Mouse (Mus musculus) frontal cortex, adult (tissue): Measurements from ENCODE around the gene Scn7a.

Source experiments
- ATAC-seq: cut with Nextera tagmentation; 2 replicates; pipeline ENCODE4 v1.9.2; 2017; ENCODE audit warnings: mild to moderate bottlenecking, moderate library complexity, mixed read lengths; ENCODE audit not compliant: low TSS enrichment

Scn7a gene

DNA sequence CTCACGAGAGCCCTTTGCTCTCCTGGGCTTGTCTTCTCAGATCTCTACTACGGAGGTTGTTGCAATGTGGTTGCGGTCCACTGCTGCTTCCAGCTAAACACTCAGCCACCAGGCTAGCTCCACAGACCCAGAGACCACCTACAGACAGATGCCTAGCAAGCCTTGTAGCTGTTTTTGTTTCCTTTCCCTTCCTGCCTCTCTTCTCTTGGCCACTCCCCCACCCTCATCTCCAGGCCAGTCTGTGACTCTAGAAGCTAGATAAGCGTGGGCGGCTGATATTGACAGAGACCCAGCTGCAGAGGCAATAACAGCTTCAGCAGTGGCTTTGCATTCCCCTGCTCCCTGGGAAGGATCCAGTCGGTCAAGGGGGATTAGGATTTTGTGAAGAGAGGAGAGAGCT is at the start of gene Scn7a:
Gene Scn7a (minus strand): TSS at position 150 of the 400 bp plus-strand sequence.
- ATAC-seq, result no peak

DNA sequence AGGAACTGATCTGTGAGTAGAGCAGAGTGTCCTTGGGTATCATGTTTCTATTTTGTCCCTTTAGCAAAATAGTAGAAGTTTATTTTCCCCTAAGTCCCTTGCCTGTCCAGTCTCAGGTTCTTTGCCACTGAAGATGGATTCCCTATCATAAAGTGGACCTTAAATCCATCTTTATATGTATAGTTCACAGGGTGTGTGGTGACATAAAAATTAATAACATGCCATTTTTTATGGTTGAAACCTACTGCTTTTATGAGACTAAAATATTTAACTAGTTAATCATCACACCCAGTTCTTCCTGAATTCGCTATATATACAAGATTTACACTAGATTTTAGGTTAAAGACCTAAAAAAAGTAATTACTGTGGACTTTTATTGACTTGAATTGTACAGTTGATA is 43.0 kb upstream of the Scn7a start:
- ATAC-seq, result no peak

DNA sequence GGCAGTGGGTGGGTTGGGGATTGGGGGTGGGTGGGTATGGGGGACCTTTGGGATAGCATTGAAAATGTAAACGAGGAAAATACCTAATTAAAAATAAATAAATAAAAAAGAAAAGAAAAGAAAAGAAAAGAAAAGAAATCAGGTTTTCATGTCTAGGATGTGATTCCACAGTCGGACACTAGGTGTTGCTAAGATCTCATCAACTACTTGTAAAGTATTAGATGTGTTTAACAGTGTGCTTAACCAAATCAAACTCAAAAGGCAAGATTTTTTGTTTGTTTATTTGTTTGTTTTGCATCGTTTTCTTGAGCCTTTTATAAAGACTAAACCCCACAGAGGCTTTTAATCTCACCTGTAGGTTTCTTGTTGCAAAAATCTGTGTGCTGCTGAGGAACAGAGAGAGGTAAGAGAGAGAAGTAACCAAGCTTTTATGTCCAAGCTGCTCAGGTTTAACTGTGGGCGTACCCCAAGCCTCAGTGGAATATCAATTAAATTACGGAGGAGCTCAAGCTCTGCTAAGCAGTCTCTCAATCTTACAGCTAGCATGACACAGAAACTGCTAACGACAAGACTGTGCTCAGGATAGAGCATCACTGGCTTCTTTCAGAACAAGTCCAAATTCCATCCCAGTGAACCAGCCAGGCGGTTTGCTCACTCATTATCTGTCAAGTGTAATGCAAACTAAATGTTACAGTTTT is 35.3 kb upstream of the Scn7a start:
- ATAC-seq, result 0 out of 2 replicates have a peak, but pooled peaks have one; percentile 62

DNA sequence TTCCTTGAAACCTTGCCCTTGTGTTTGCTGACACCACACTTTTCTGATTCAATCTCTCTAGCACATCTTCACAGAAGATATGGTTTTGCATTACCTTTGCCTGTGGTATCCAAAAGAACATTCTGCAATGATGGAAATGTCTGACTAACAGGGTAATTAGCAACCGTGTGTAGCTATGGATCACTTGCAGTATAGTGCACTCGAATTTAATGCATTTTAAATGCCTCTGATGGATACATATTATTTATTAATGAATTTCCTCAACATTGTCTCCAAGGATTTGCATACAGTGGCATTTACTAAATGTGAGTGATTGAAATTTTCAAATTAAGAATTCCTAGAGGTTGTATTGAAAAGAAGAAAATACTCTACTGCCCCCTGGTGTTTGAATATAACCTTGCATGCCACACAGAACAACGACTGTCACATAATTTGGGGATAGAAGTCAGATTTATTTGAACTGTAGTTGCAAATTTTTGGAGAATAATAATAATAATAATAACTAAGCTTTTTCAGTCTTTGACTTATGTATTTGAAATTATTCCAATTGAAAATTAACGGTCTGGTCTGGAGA is 15.0 kb upstream of the Scn7a start:
- ATAC-seq, result no peak

DNA sequence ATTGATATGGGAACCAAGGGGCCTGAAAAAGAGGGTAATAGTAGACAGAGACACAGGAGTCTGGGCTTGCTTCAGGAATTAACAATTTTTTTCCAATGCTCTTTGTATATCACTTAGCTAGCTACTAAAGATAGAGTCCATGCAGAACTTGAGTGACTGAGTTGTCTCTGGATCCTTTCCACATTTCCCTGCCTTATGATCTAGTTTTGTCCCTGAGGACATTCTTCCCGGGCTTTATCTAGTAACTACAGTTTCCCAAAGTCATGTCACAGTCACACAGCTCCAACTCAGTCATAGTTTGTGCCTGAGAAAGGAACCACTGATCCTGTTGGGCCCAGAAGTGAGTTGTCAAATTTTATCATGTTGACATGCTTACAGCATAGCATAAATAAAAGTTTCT is 12.8 kb upstream of the Scn7a start:
- ATAC-seq, result no peak

DNA sequence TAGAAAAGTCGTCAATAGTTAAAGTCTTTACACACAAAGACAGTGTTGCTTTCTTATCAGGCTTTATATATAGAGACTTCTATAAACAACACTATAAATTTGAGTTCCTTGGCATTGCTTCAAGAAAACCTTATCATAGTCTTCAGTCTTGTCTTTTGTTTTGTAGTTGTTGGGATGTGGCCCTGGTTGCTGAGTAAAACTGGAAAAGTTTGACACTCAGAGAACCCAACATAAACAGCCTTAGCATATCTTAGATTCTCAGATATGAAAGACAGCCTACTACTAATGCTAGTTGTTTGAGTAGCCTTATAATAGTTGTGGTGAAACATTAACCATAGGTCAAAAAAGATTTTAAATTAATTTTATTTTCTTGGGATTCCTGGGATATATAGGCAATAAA is 6.9 kb upstream of the Scn7a start:
- ATAC-seq, result no peak

DNA sequence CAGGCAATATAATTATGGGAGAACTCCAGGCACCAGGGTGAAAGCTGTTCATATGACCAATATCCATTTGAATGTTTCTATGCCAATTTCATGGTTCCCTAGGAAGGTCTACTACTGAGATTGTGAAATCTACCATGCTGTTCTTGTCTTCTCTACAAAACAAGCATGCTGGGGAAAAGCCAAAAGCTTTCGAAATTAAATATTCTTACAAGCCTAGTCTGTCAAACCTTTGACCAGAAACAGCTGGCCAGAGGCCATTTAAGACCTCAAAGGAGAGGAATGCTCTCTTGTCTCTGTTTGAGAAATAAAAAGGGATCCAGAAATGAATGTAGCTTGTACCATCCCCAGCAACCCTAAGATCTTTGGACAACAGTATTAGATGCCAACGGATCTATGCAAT is 3.8 kb downstream of the Scn7a start:
- ATAC-seq, result no peak

DNA sequence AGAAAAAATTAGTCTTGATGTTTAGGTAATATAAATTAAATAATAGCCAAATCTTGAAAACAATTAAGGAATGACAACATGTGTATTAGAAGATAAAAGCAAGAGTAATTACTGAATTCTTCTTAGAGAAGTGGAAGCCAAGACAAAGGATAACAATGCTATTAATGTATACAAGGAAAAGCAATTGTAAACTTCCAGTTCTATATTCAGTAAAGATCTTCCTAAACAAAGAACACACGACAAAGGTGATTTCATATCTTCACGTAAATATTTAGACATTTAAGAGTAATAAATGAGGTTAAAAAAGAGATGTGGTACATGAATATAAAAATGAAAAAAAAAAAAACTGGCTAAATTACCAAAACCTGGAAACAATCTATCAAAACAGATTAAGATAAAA is 16.7 kb downstream of the Scn7a start:
- ATAC-seq, result no peak

DNA sequence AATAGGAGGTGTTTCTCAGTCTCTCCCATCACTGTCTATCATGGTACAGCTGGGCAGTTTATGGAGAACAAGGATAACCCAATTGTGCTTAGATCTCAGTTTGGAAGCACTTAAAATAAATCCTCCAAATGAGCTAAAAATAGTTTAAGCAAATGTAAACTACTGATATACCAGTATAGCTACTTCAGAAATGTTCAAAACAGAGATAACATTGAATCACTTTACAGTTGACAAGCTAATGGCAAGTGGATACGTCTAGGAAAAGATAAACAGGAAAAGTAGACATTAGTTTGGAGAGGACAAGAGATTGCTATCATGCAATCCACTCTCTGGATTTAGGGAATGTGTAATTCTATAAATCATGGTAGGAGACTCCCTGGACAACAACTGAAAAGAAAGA is 19.5 kb downstream of the Scn7a start:
- ATAC-seq, result no peak

DNA sequence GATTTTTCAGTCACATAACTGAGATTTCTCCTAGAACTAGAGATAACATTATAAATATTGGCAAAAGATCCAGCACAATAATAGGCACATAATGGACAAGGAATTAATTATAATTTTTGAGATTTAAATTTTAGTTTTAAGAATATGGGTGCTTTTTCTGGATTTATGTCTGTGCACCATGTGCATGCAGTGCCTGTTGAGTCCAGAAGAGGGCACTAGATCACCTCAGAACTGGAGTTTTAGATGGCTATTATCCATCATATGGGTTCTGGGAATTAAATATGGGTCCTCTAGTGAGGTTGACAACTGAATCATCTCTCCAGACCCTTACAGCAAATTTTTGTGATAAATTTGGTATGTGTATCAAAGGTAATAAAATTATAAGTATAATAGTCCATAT is 21.8 kb downstream of the Scn7a start:
- no peak for ATAC-seq

DNA sequence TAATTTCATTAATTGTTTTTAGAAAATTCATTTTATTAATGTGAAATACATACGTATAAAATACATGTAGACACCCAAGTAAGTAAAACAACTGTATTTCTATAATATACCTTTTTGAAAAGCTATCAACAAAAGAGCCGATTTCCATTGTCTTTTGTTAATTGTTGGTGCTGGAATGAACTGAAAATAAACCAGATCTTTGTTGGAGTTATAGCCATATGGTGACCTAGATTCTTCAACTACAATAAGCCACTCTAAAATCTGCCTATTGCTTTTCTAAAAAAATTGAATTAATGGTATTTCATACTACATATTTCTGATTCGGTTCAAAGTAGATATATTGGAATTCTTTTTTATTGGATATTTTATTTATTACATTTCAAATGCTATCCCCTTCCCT is 56.7 kb downstream of the Scn7a start:
- ATAC-seq, result no peak

DNA sequence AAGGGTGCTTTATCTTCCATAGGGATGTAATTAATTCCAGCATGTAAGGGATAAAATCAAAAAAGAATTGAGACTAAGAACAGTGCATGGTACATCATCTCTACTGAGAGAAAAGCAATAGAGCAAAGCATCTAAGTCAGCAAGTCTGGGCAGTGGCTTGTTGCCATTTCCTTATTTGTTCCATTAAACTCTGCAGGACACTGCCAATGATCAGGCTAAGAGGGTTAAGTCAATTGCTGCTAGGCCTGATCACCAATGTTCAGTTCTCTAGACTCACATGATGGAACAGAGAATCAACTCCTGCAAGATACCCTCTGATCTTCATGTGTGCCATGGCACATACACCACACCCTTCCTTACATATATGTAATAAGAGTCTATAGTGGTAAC is 57.1 kb downstream of the Scn7a start:
- ATAC-seq, result no peak

DNA sequence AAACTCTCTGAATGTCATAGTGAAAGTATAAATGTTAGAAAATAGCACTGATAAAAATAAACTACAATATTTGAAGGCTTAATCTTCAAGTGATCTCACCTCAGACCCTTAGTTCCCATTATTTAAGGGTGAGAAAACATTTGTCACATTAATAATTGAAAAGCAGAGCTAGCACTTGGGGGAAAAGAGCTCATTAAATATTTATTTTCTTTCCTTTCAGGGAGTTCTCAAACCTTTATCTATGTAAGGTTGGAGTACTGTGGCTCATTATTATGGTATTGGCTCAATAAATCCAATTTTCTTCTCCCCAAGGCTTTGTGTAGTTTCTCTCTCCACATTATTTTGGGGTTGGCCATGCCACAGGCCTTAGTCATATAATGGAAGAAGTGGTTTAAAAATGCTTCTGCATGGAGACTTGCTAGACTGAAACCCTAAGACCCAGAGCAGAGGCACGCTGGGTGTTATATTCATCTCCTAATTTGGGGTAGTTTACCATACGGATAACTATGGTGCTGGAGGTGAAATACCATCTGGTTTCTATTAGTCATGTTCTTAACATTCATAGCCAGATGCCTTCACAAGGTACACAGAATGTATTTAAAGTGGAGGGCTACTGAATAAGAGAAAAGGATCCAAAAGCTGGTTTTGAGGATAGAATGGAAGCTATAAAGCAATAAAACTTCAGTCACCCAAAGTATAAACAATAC is 57.7 kb downstream of the Scn7a start:
- peak; percentile 44 for ATAC-seq

DNA sequence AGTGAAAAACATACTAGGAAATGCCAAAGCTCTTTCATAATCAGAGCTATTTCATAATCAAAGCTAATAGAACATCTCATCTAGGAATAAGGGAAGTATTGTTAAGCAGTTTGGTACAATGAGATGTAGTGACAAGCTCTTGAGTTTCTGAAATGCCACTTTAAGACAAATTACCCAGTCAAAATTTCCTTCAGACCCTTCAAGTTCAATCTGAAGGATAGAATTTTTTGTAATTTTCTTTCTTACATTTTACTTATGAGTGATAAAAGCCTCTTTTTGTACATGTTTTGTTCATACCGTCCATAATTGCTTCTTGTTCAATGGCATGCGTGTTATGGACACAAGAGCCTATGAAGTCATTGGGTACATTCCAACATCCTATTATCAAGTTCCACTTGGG is 72.6 kb downstream of the Scn7a start:
- ATAC-seq, result no peak

DNA sequence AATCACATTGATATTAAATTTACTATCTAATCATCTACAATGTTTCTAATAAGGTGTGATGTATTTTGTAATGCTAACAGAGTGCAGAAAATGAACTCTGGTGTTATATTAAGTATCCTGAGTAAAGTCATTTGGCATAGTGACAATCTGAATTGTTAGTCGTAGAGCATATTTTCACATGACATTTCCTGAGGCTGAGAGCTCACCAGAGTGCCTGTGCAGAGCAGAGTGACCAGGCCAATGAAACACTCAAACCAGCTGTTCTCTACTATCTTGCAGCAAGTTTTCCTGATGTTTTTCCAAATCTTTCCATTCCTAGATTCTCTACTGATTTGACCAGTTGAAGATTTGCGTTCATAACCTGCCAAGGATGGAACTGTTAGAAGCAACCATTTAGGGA is 92.4 kb downstream of the Scn7a start:
- no peak for ATAC-seq

DNA sequence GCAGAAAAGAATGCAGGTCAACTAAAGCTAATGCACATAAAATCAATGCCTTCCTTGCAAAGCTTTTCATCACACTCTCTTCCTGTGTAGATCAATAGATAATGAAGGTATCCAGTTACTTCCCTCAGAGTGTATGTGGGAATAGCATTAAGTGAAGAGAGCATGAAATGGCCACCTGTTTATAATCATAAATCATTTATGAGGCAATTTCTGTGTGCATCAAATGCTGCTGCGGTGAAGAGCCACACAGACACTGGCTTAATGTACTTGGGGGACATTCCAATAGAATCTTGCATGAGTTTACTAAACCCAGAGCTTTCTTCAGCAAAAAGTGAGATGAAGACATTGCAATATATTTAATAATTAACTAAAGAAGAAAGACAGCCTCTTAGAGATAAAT is 122.7 kb downstream of the Scn7a start:
- no peak for ATAC-seq

DNA sequence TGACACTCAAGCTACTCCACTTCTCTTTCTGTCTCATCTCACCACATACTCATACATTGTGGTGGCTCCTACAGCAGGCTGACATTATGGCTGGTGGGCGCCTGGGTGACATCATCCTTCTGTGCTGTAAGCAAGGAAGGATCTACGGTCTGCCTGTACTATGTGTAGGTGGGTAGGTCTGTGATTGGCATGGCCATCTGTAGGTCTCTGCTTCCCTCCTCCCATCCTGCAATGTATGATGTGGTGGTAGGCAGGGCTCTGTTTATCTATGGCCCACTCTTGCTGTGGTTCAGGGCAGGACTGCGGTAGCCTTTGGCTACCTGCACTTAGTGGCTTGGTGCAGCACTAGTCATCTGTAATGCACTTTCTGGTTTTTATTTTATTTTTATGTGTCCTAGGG is 128.3 kb downstream of the Scn7a start:
- no peak for ATAC-seq

DNA sequence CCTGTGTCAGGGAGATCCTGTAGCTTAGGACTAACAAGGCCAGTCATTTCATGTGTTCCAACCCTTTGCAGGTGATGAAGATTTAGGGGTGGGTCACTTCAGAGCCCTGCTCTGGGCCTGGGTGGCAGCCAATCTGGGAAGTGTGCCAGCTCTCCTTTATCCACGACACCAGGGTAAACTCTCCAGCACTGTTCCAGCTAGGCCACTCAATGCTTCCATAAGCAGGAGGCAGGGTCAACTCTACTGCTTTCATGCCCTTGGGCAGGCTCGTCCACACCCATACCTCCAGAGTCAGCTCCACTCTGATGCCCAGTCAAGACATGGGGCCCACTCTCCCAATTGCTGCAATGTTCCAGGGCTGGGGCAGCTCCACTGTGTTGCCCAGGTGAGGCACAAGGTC is 129.3 kb downstream of the Scn7a start:
- no peak for ATAC-seq

DNA sequence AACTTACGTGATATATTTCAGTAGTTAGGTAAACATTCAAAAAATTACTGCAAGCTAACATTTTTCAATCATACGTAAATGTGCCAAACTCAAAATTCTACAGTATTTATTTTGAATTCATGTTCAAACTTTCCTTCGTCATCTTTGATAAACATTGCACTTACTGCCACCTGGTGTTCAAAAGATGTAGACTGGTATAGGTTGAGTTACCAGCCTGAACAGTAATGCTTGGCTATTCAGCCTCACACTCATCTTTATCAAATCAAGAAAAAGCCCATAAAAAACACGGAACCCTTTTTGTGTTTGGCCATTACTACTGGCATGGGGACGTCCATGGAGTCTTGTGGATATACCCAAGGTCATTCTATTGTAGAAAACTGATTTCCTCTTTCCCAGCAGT is 140.3 kb downstream of the Scn7a start:
- peak; percentile 72 for ATAC-seq

DNA sequence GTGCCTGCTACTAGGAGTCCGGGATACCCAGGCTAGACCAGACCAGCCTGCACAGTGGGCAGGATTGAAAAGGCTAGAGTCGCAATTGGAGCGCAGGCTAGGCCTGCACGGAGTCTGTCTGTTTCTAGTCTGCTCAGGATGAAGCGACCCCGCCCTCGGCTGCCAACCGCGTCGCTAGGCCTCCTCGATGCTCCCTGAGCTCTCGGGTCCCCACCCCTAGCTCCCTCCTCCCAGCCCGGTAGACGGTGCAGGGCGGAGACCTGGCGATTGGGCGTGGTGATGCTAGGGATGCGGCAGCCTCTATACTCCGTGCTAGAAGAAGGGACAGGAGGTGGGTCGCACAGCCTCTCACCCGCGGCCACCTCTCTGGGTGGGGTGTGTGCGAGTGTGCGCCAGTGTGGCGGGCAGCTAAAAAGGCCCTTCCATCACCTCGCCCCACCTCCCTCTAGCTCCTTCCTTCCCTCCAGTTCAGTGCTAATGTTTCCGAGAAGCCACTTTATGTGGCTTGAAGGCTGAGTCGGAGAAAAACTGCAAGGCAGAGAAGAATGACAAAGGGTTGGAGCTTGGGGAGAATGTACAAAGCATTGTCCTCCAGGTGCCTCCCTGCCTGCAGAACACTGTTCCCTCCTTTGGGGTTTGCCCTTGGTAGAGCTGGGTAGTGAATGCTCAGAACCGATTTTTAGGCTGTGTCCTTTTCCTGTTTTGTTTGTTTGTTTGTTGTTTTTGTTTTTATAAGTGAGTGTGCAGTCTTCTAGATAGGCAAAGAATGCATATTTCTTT is 149.9 kb downstream of the Scn7a start, which contains the start of gene Scn9a:
Gene Scn9a (minus strand): TSS at position 383 of the 780 bp plus-strand sequence.
- ATAC-seq, result peak; percentile 93

DNA sequence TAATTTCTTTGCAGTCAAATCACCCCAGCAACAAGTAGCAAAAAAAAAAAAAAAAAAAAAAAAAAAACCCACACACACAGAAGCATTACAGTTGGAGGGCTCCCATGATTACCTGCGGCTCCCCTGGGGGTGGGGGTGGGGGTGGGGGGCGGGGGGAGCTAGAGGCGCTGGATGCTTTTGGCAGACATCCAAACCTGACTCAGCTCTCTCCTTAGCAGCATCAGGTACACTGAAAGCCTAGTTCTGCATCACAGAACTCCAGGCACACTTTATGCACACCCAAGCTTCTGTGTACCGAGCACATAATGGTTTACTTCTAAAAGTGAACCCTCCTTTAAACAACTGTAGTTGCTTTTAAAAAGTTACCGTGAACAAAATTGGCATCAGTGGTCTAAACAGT is 152.0 kb downstream of the Scn7a start:
- no peak for ATAC-seq
